Mouse (Mus musculus): ENCODE data around the gene Steap3.

The Steap3 gene

GRCm38 (mm10) chr1:120146994-120147393, 125.5 kb downstream of the Steap3 start:
- DNase-seq (ENCODE audit: low spot score), result no peak

- no peak for DNase-seq (ENCODE audit: low spot score)
These were observed 126.8 kb downstream of the Steap3 start for GRCm38 (mm10) chr1:120145527-120146216.

- DNase-seq (ENCODE audit: low spot score), result no peak
These were observed 130.0 kb downstream of the Steap3 start for GRCm38 (mm10) chr1:120142551-120142950.

Data from testis, postnatal 14 days (tissue).